Mouse (Mus musculus) embryonic facial prominence, embryonic 14.5 days (tissue): ENCODE measurements at regions not wholly inside any gene's neighbourhood (a gene's known extent, or its start where the extent isn't known, plus 50 kb on each side); places are given as distances from the start of the nearest gene placed in this dataset.
A peak's percentile ranks its signal among the peaks of the same experiment; 100 is the strongest.

ENCODE experiments used
- ATAC-seq: fragments of 200-750 bp; cut with Nextera tagmentation; 2 replicates; pipeline ENCODE4 v1.8.0; 2017; ENCODE audit warnings: low read depth, moderate number of reproducible peaks, moderate TSS enrichment
- DNase-seq: peaks from one replicate; pipeline ENCODE4 v3.0.0-alpha.2; 2015; ENCODE audit warnings: low spot score
- H3K27ac ChIP-seq: fragments of 300-500 bp; sonication (generic); replicated peaks from 2 replicates; pipeline ENCODE4 v1.5.1; 2014; ENCODE audit warnings: low read depth, mild to moderate bottlenecking, low read length, moderate library complexity
- H3K27me3 ChIP-seq: fragments of 300-500 bp; sonication (generic); replicated peaks from 2 replicates; pipeline ENCODE4 v1.6.1; 2014; ENCODE audit warnings: low read length; ENCODE audit not compliant: control insufficient read depth, insufficient read depth
- H3K36me3 ChIP-seq: fragments of 300-500 bp; sonication (generic); 2 replicates; pipeline ENCODE4 v1.6.1; 2014; ENCODE audit warnings: low read length, mixed read lengths; ENCODE audit not compliant: control insufficient read depth, insufficient read depth
- H3K4me1 ChIP-seq: fragments of 300-500 bp; sonication (generic); 2 replicates; pipeline ENCODE4 v1.6.1; 2014; ENCODE audit warnings: antibody characterized with exemption, low read length; ENCODE audit not compliant: control insufficient read depth, insufficient read depth
- H3K4me2 ChIP-seq: fragments of 300-500 bp; sonication (generic); 2 replicates; pipeline ENCODE4 v1.6.1; 2014; ENCODE audit warnings: low read depth, mild to moderate bottlenecking, low read length, moderate library complexity, mixed read lengths
- H3K4me3 ChIP-seq: fragments of 300-500 bp; sonication (generic); 2 replicates; pipeline ENCODE4 v1.5.1; 2014; ENCODE audit warnings: low read depth, mild to moderate bottlenecking, low read length
- H3K9ac ChIP-seq: fragments of 300-500 bp; sonication (generic); 2 replicates; pipeline ENCODE4 v1.6.1; 2014; ENCODE audit warnings: low read depth, mild to moderate bottlenecking, low read length, moderate library complexity, mixed read lengths
- H3K9me3 ChIP-seq: fragments of 300-500 bp; sonication (generic); 2 replicates; pipeline ENCODE4 v1.6.1; 2016; ENCODE audit warnings: low read length; ENCODE audit not compliant: control insufficient read depth
- WGBS: fragments of 180-500 bp; shearing (Covaris S2); extraction: QIAGEN DNeasy Blood & Tissue Kit; methylation state at CpG from one replicate; pipeline ENCODE4 v1.1.7; 2014; 5-methylcytosine and 5-hydroxymethylcytosine counted together

GRCm38 (mm10) chrX:11655466-11655865 lies 327.8 kb downstream of the H2al1j start:
- peak; percentile 8 for DNase-seq
- 0 out of 2 replicates have a peak, but pooled peaks have one; percentile 15 for ATAC-seq

GRCm38 (mm10) chrX:11657606-11658254 lies 330.1 kb downstream of the H2al1j start:
- WGBS, result 44% methylated on average over 9 of the region's 9 CpGs
- H3K4me1 ChIP-seq, result no peaks in the 10 kb centered on the region
- peaks cover 8% of the 10 kb centered on the region; the same call in 1 of the 2 replicates for H3K27me3 ChIP-seq
- H3K27ac ChIP-seq, result no peak overlapping the region
- no peak overlapping the region for H3K4me3 ChIP-seq
- ATAC-seq (no peak), DNase-seq (no peak)
- H3K4me2 ChIP-seq, result no peak overlapping the region
- no peaks in the 10 kb centered on the region for H3K36me3 ChIP-seq
- H3K9me3 ChIP-seq, result no peaks in the 10 kb centered on the region
- no peak overlapping the region for H3K9ac ChIP-seq

More at GRCm38 (mm10) chrX:11655466-11655865, 327.8 kb downstream of the H2al1j start:
- WGBS, result 44% methylated on average over 6 of the region's 6 CpGs
- H3K4me1 ChIP-seq, result no peaks in the 10 kb centered on the region
- no peak overlapping the region for H3K4me2 ChIP-seq
- H3K27me3 ChIP-seq, result peaks cover 12% of the 10 kb centered on the region; the same call in 1 of the 2 replicates
- no peak overlapping the region for H3K9ac ChIP-seq
- no peaks in the 10 kb centered on the region for H3K9me3 ChIP-seq
- no peak overlapping the region for H3K27ac ChIP-seq
- no peak overlapping the region for H3K4me3 ChIP-seq
- no peaks in the 10 kb centered on the region for H3K36me3 ChIP-seq

GRCm38 (mm10) chrX:11663187-11663829 lies 335.7 kb downstream of the H2al1j start:
- no peak for DNase-seq
- WGBS, result 44% methylated on average over 4 of the region's 6 CpGs

GRCm38 (mm10) chrX:11664330-11665061 lies 336.9 kb downstream of the H2al1j start:
- H3K4me3 ChIP-seq, result peak overlapping the region; percentile 45
- peak; percentile 88 for ATAC-seq
- peak overlapping the region; percentile 84 for H3K27ac ChIP-seq
- peaks cover 8% of the 10 kb centered on the region for H3K27me3 ChIP-seq
- H3K36me3 ChIP-seq, result no peaks in the 10 kb centered on the region
- DNase-seq, result peak; percentile 71
- H3K9ac ChIP-seq, result peak overlapping the region; percentile 72
- H3K9me3 ChIP-seq, result no peaks in the 10 kb centered on the region
- peak overlapping the region; percentile 71 for H3K4me2 ChIP-seq
- 21% methylated on average over 8 of the region's 68 CpGs for WGBS
- H3K4me1 ChIP-seq, result peaks cover 4% of the 10 kb centered on the region

More at GRCm38 (mm10) chrX:11663187-11663829, 335.7 kb downstream of the H2al1j start:
- no peak for ATAC-seq
- Histone ChIP-seq H3K27me3 (peaks cover 8% of the 10 kb centered on the region), H3K9me3 (no peaks in the 10 kb centered on the region), H3K9ac (no peak overlapping the region), H3K4me3 (no peak overlapping the region), H3K27ac (0 out of 2 replicates have a peak overlapping the region, but pooled peaks have one; percentile 84), H3K4me2 (no peak overlapping the region), H3K36me3 (no peaks in the 10 kb centered on the region), H3K4me1 (peaks cover 4% of the 10 kb centered on the region)

GRCm38 (mm10) chrX:11665077-11665974 lies 337.7 kb downstream of the H2al1j start:
- WGBS, result 14% methylated on average over 22 of the region's 30 CpGs
- Histone ChIP-seq H3K4me3 (peak overlapping the region; percentile 45), H3K27ac (peak overlapping the region; percentile 84), H3K4me2 (peak overlapping the region; percentile 71), H3K9ac (peak overlapping the region; percentile 72), H3K36me3 (no peaks in the 10 kb centered on the region), H3K9me3 (no peaks in the 10 kb centered on the region), H3K27me3 (peaks cover 8% of the 10 kb centered on the region), H3K4me1 (peaks cover 4% of the 10 kb centered on the region)
- DNase-seq (no peak), ATAC-seq (peak; percentile 19; the same call in 1 of the 2 replicates)

- ATAC-seq (no peak; the same call in 1 of the 2 replicates), DNase-seq (peak; percentile 63)
- H3K36me3 ChIP-seq, result no peaks in the 10 kb centered on the region
- 21% methylated on average over 5 of the region's 15 CpGs for WGBS
- H3K4me2 ChIP-seq, result no peak overlapping the region
- H3K4me3 ChIP-seq, result no peak overlapping the region
- no peaks in the 10 kb centered on the region for H3K9me3 ChIP-seq
- H3K27me3 ChIP-seq, result peaks cover 8% of the 10 kb centered on the region
- no peak overlapping the region for H3K27ac ChIP-seq
- no peak overlapping the region for H3K9ac ChIP-seq
- peaks cover 4% of the 10 kb centered on the region for H3K4me1 ChIP-seq
Measured at GRCm38 (mm10) chrX:11666517-11666916, 338.9 kb downstream of the H2al1j start.

- DNase-seq, result peak; percentile 12
- H3K9ac ChIP-seq, result no peak overlapping the region
- H3K4me3 ChIP-seq, result no peak overlapping the region
- H3K4me2 ChIP-seq, result no peak overlapping the region
- no peaks in the 10 kb centered on the region for H3K4me1 ChIP-seq
- H3K9me3 ChIP-seq, result no peaks in the 10 kb centered on the region
- no peaks in the 10 kb centered on the region for H3K27me3 ChIP-seq
- no peaks in the 10 kb centered on the region for H3K36me3 ChIP-seq
- no peak for ATAC-seq
- WGBS, result 47% methylated on average over 7 of the region's 8 CpGs
- no peak overlapping the region for H3K27ac ChIP-seq
Measured at GRCm38 (mm10) chrX:11671805-11672204, 344.2 kb downstream of the H2al1j start.

- H3K4me3 ChIP-seq, result no peak overlapping the region
- no peak overlapping the region for H3K27ac ChIP-seq
- no peaks in the 10 kb centered on the region for H3K4me1 ChIP-seq
- ATAC-seq, result no peak
- H3K4me2 ChIP-seq, result no peak overlapping the region
- H3K36me3 ChIP-seq, result no peaks in the 10 kb centered on the region
- 63% methylated on average over 2 of the region's 2 CpGs for WGBS
- no peaks in the 10 kb centered on the region for H3K9me3 ChIP-seq
- no peak overlapping the region for H3K9ac ChIP-seq
- DNase-seq, result no peak
- H3K27me3 ChIP-seq, result no peaks in the 10 kb centered on the region; the same call in 1 of the 2 replicates
Measured at GRCm38 (mm10) chrX:11678086-11678485, 350.5 kb downstream of the H2al1j start.
